Comparison of ENCODE assay signal across 8 mouse cellular contexts in the genomic region with DNA sequence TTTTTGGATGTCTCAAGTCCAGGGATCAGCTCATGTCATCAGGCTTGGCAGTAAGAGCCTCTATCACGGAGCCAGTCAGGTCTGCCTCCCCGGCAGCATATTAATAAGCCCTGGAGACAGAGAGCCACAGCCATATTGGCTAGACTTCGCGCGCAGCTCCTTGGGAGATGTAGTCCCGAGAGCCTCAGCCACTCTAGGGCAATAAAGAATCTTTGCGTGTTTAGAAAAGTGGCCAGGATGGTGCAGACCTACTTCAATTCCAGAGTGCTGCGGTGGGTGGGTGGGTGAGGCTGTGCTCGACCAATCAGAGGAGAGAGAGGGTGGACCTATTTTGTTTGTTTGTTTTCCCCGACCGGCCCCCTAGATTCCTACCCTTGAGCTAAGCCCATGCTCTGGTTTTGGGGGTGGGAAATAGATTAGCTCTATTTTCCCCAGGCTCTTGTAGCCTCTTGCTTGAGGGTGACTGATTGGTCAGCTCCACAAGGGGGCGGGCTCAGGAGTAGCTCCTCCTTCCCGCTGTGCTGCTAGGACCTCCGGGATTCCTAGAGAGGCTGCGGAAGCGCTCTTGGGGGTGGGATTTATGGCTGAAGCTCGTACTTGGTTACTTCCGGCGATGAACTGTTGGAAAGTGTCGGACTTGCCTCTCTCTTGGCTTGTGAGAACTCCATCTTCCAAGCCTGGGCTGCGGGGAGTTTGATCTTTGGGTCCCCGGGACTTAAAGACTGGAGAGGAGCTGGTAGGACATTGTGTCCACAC. TPM values are rescaled to one million over a fixed set of nuclear protein-coding genes. Genes with fewer than 3 reads are reported as not detected.
DNase-seq lines count a peak whose midpoint lies in the region; ATAC-seq and TF ChIP-seq lines count a peak whose summit lies in the region.

A gene (plus strand): TSS at position 627 of the 756 bp plus-strand sequence.

- no peaks in the 10 kb centered on the region for H3K9me3 ChIP-seq in forebrain, embryonic 10.5 days
- no peaks in the 10 kb centered on the region for H3K9me3 ChIP-seq in heart, embryonic 15.5 days (replicated peaks)
- H3K9me3 ChIP-seq in liver, embryonic 14.5 days (ENCODE audit: control insufficient read depth, low read length) = no peaks in the 10 kb centered on the region
- no peaks in the 10 kb centered on the region for H3K9me3 ChIP-seq in neural tube, embryonic 11.5 days (ENCODE audit: control insufficient read depth, low read length)
- H3K9me3 ChIP-seq in stomach, postnatal 0 days (ENCODE audit: control insufficient read depth, low read length) = no peaks in the 10 kb centered on the region

- ATAC-seq in heart, embryonic 15.5 days (replicated peaks; ENCODE audit: insufficient number of reproducible peaks, insufficient read depth, low FRiP score, low read depth) = peak; percentile 96
- ATAC-seq in liver, embryonic 14.5 days (ENCODE audit: insufficient read depth) = peak; percentile 95
- ATAC-seq in neural tube, embryonic 11.5 days (ENCODE audit: insufficient read depth, low FRiP score, low TSS enrichment) = peak; percentile 93
- peak; percentile 97 for ATAC-seq in stomach, postnatal 0 days (ENCODE audit: low FRiP score, low TSS enrichment)

- peak; percentile 94 to 96 for DNase-seq in CD8-positive naive resting alpha-beta T cell, adult 2 months (ENCODE audit: low read depth in 2 of 2, low spot score in 2 of 2)
- DNase-seq in c-Kit-positive CD71-negative TER-119-negative erythroid progenitor cells, embryonic 14.5 days (ENCODE audit: low read depth) = peak; percentile 94
- peak; percentile 96 for DNase-seq in forebrain, embryonic 10.5 days (ENCODE audit: extremely low spot score, low spot score)
- peak; percentile 99 for DNase-seq in kidney, postnatal 25 days
- DNase-seq in liver, embryonic 14.5 days (ENCODE audit: low read depth in 3 of 3, low spot score in 3 of 3) = peak; percentile 97 to 98 (median 97)
- peak; percentile 95 for DNase-seq in neural tube, embryonic 11.5 days (ENCODE audit: low spot score)
- DNase-seq in stomach, postnatal 0 days (ENCODE audit: low spot score) = peak; percentile 98

- TF ChIP-seq CTCF in liver, embryonic 14.5 days (IDR thresholded peaks at IDR 0.05; ENCODE audit: low read depth) = peak; percentile 30; the same call in 1 of the 2 replicates
- peak; percentile 41 for TF ChIP-seq CTCF in stomach, postnatal 0 days (IDR thresholded peaks at IDR 0.05; ENCODE audit: low read depth)

- peak within 1 kb of the TSS; percentile 80 for H3K27ac ChIP-seq in forebrain, embryonic 10.5 days
- H3K27ac ChIP-seq in heart, embryonic 15.5 days = peak within 1 kb of the TSS; percentile 93
- peak within 1 kb of the TSS; percentile 93 for H3K27ac ChIP-seq in liver, embryonic 14.5 days
- H3K27ac ChIP-seq in neural tube, embryonic 11.5 days (ENCODE audit: low read depth, low read length) = peak within 1 kb of the TSS; percentile 51
- peak within 1 kb of the TSS; percentile 89 for H3K27ac ChIP-seq in stomach, postnatal 0 days (replicated peaks)

- peak within 1 kb of the TSS; percentile 84 for H3K4me2 ChIP-seq in heart, embryonic 15.5 days
- peak within 1 kb of the TSS; percentile 93 for H3K4me2 ChIP-seq in liver, embryonic 14.5 days (ENCODE audit: low read depth)
- peak within 1 kb of the TSS; percentile 54 for H3K4me2 ChIP-seq in neural tube, embryonic 11.5 days (ENCODE audit: low read depth)
- peak within 1 kb of the TSS; percentile 56 for H3K4me2 ChIP-seq in stomach, postnatal 0 days (replicated peaks; ENCODE audit: low read depth)

- H3K9ac ChIP-seq in heart, embryonic 15.5 days = peak within 1 kb of the TSS; percentile 70
- H3K9ac ChIP-seq in liver, embryonic 14.5 days (replicated peaks) = peak within 1 kb of the TSS; percentile 80
- H3K9ac ChIP-seq in neural tube, embryonic 11.5 days (ENCODE audit: low read length) = peak within 1 kb of the TSS; percentile 62
- H3K9ac ChIP-seq in stomach, postnatal 0 days (ENCODE audit: low read length) = peak within 1 kb of the TSS; percentile 61

- peaks cover 32% of the 10 kb centered on the region for H3K4me1 ChIP-seq in forebrain, embryonic 10.5 days
- H3K4me1 ChIP-seq in heart, embryonic 15.5 days (replicated peaks) = peaks cover 24% of the 10 kb centered on the region
- peaks cover 13 to 18% of the 10 kb centered on the region in 2 experiments for H3K4me1 ChIP-seq in liver, embryonic 14.5 days (replicated peaks; ENCODE audit: control insufficient read depth in 2 of 2, insufficient read depth in 2 of 2, low read length in 1 of 2)
- peaks cover 15% of the 10 kb centered on the region for H3K4me1 ChIP-seq in neural tube, embryonic 11.5 days (ENCODE audit: control insufficient read depth, insufficient read depth, low read length)
- H3K4me1 ChIP-seq in stomach, postnatal 0 days (replicated peaks; ENCODE audit: control insufficient read depth, insufficient read depth) = peaks cover 4% of the 10 kb centered on the region; the same call in 1 of the 2 replicates

- WGBS in forebrain, embryonic 10.5 days = under 1% methylated on average over 22 of the region's 22 CpGs
- under 1% methylated on average over 22 of the region's 22 CpGs for WGBS in heart, embryonic 15.5 days
- WGBS in liver, embryonic 14.5 days (ENCODE audit: insufficient replicate concordance) = under 1% methylated on average over 22 of the region's 22 CpGs
- under 1% methylated on average over 22 of the region's 22 CpGs for WGBS in neural tube, embryonic 11.5 days
- 0% methylated on average over 22 of the region's 22 CpGs for WGBS in stomach, postnatal 0 days

- H3K27me3 ChIP-seq in forebrain, embryonic 10.5 days (ENCODE audit: poor library complexity, severe bottlenecking) = no peaks in the 10 kb centered on the region
- no peaks in the 10 kb centered on the region for H3K27me3 ChIP-seq in heart, embryonic 15.5 days
- H3K27me3 ChIP-seq in liver, embryonic 14.5 days (ENCODE audit: control insufficient read depth, insufficient read depth, low read length) = no peaks in the 10 kb centered on the region
- no peaks in the 10 kb centered on the region for H3K27me3 ChIP-seq in neural tube, embryonic 11.5 days (ENCODE audit: control insufficient read depth, insufficient read depth, low read length)
- no peaks in the 10 kb centered on the region for H3K27me3 ChIP-seq in stomach, postnatal 0 days (ENCODE audit: control insufficient read depth, insufficient read depth, low read length)

- H3K36me3 ChIP-seq in forebrain, embryonic 10.5 days (replicated peaks) = peaks cover 24% of the 10 kb centered on the region
- H3K36me3 ChIP-seq in heart, embryonic 15.5 days = peaks cover 13% of the 10 kb centered on the region; the same call in 1 of the 2 replicates
- H3K36me3 ChIP-seq in liver, embryonic 14.5 days (replicated peaks; ENCODE audit: control insufficient read depth, insufficient read depth, low read depth) = no peaks in the 10 kb centered on the region
- no peaks in the 10 kb centered on the region for H3K36me3 ChIP-seq in neural tube, embryonic 11.5 days (ENCODE audit: control insufficient read depth, insufficient read depth, low read length)
- H3K36me3 ChIP-seq in stomach, postnatal 0 days (ENCODE audit: control insufficient read depth, insufficient read depth, low read length) = no peaks in the 10 kb centered on the region

- H3K4me3 ChIP-seq in forebrain, embryonic 10.5 days = peak within 1 kb of the TSS; percentile 67
- H3K4me3 ChIP-seq in heart, embryonic 15.5 days = peak within 1 kb of the TSS; percentile 75
- H3K4me3 ChIP-seq in liver, embryonic 14.5 days (ENCODE audit: insufficient read depth in 1 of 2, low read depth in 2 of 2, low read length in 2 of 2) = peak within 1 kb of the TSS; percentile 75 to 81
- peak within 1 kb of the TSS; percentile 58 for H3K4me3 ChIP-seq in neural tube, embryonic 11.5 days (ENCODE audit: low read depth, low read length)
- peak within 1 kb of the TSS; percentile 62 for H3K4me3 ChIP-seq in stomach, postnatal 0 days (ENCODE audit: low read depth, low read length)

- peak; percentile 14; the same call in 1 of the 2 replicates for TF ChIP-seq EP300 in liver, embryonic 14.5 days (IDR thresholded peaks at IDR 0.05; ENCODE audit: low read depth)
- no peak for TF ChIP-seq EP300 in stomach, postnatal 0 days (optimal IDR thresholded peaks at IDR 0.05)

RNA-seq across cellular contexts. Expression of the gene that starts here (rescaled TPM):
- polyA plus RNA-seq in forebrain, embryonic 10.5 days (2016; fragmentation: Nextera tagmentation; extraction: Ambion mirVana) = 18.4 and 18.9 TPM in 2 replicates
- polyA plus RNA-seq in heart, embryonic 15.5 days (2015; fragmentation: Nextera tagmentation; extraction: Ambion mirVana) = 8.4 and 10.3 TPM in 2 replicates
- polyA plus RNA-seq in liver, embryonic 14.5 days (2012; rRNA removed) = 1.8 and 2.1 TPM in 2 replicates
- 2.9 and 3.2 TPM in 2 replicates for polyA plus RNA-seq in liver, embryonic 14.5 days (2014; fragmentation: Nextera tagmentation; extraction: Ambion mirVana)
- 19.1 and 21.1 TPM in 2 replicates for polyA plus RNA-seq in neural tube, embryonic 11.5 days (2014; fragmentation: Nextera tagmentation; extraction: Ambion mirVana)
- polyA plus RNA-seq in stomach, postnatal 0 days (2015; fragmentation: Nextera tagmentation; extraction: Ambion mirVana) = 4.6 and 5.0 TPM in 2 replicates

Comparison
In these comparisons a context has a peak if more than half of its experiments do, and no peak if none do; other contexts are left out.
1. Peak in every context shown above with its lines: DNase-seq, ATAC-seq, H3K4me3 ChIP-seq and H3K27ac ChIP-seq.